Mouse (Mus musculus) G1E (cell line): ENCODE measurements at regions not wholly inside any gene's neighbourhood (a gene's known extent, or its start where the extent isn't known, plus 50 kb on each side); places are given as distances from the start of the nearest gene placed in this dataset.

ENCODE experiments used
- CTCF ChIP-seq: IDR thresholded peaks from 2 replicates; pipeline ENCODE4 v1.5.1; 2012; ENCODE audit warnings: low read depth, low read length, inconsistent platforms, mixed read lengths
- POLR2AphosphoS5 ChIP-seq: IDR thresholded peaks from 2 replicates; pipeline ENCODE4 v1.6.1; 2012; ENCODE audit warnings: low read depth, low read length, inconsistent platforms; ENCODE audit not compliant: insufficient replicate concordance

DNA sequence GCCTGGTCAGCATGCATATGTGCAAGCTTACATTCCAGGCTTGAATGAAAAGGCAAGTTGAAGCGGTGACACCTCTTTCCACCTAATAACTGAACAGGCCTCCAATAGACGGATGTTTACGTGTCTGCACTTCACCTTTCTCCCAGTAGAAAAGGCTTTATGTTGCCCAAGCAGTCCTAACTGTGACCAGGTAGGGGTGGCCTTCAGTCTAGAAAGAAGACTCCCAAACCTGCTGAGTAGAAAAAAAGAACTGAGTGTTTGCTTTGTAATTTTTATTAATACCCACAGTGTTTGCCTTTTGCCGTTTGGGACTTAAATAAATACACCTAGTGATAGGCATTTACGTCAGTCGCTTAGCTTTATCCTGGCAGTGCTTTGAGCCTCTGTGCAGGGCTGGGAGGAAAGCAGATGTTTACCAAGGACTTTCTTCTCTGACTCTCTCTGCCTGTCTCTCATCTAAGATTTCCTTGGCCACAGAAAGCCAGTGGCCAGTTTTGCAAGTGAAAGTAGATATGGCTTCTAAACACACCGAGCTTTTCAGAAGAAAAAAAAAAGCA is 104.5 kb upstream of the 1700020N01Rik start:
- TF ChIP-seq CTCF: no peak
- no peak for TF ChIP-seq POLR2AphosphoS5
